Mouse (Mus musculus) G1E (cell line): ENCODE measurements at regions not wholly inside any gene's neighbourhood (a gene's known extent, or its start where the extent isn't known, plus 50 kb on each side); places are given as distances from the start of the nearest gene placed in this dataset.

Experiments used
- ATAC-seq: 2 replicates; pipeline ENCODE4 v1.8.0; 2016; ENCODE audit warnings: mild to moderate bottlenecking; ENCODE audit not compliant: insufficient number of reproducible peaks, poor library complexity, low FRiP score, severe bottlenecking; ENCODE audit errors: extremely low read depth
- DNase-seq: peaks from one replicate; pipeline ENCODE4 v3.0.0; 2012; ENCODE audit warnings: low spot score
- H3K27me3 ChIP-seq: 2 replicates; pipeline ENCODE4 v1.6.1; 2012; ENCODE audit warnings: mild to moderate bottlenecking, low read length, inconsistent platforms; ENCODE audit not compliant: insufficient read depth
- H3K36me3 ChIP-seq: replicated peaks from 2 replicates; pipeline ENCODE3; 2012; ENCODE audit warnings: mild to moderate bottlenecking, inconsistent platforms
- H3K4me1 ChIP-seq: 2 replicates; pipeline ENCODE4 v1.6.1; 2012; ENCODE audit warnings: low read depth, low read length, inconsistent platforms, mixed read lengths; ENCODE audit not compliant: insufficient read depth
- H3K4me3 ChIP-seq: 2 replicates; pipeline ENCODE4 v1.5.1; 2012; ENCODE audit warnings: low read depth, mild to moderate bottlenecking, inconsistent platforms, low read length, moderate library complexity, mixed read lengths
- H3K9me3 ChIP-seq: replicated peaks from 2 replicates; pipeline ENCODE4 v1.6.1; 2012; ENCODE audit warnings: inconsistent platforms
- CTCF ChIP-seq: IDR thresholded peaks from 2 replicates; pipeline ENCODE4 v1.5.1; 2012; ENCODE audit warnings: low read depth, low read length, inconsistent platforms, mixed read lengths
- GATA1 ChIP-seq: IDR thresholded peaks from 2 replicates; pipeline ENCODE4 v1.6.1; 2012; ENCODE audit warnings: borderline replicate concordance, low read length, inconsistent platforms, mixed read lengths
- GATA2 ChIP-seq: IDR thresholded peaks from 2 replicates; pipeline ENCODE4 v1.6.1; 2012; ENCODE audit warnings: low read depth, low read length, inconsistent platforms, borderline replicate concordance
- POLR2AphosphoS5 ChIP-seq: IDR thresholded peaks from 2 replicates; pipeline ENCODE4 v1.6.1; 2012; ENCODE audit warnings: low read depth, low read length, inconsistent platforms; ENCODE audit not compliant: insufficient replicate concordance
- TAL1 ChIP-seq: conservative IDR thresholded peaks from 2 replicates; pipeline ENCODE4 v1.6.1; 2012; ENCODE audit warnings: low read depth, low read length, inconsistent platforms, mixed read lengths

- H3K4me1 ChIP-seq, result peaks cover 41% of the 10 kb centered on the region
- TF ChIP-seq GATA1 (no peak), CTCF (no peak), POLR2AphosphoS5 (no peak), GATA2 (no peak), TAL1 (no peak)
Measured at GRCm38 (mm10) chr8:11058392-11058791, 50.1 kb upstream of the Irs2 start.

More at GRCm38 (mm10) chr8:11058392-11058791, 50.1 kb upstream of the Irs2 start:
- no peak for DNase-seq
- ATAC-seq, result no peak
- Histone ChIP-seq H3K4me3 (no peak overlapping the region), H3K9me3 (no peaks in the 10 kb centered on the region), H3K27me3 (peaks cover 70% of the 10 kb centered on the region), H3K36me3 (no peaks in the 10 kb centered on the region)
